Comparison of ENCODE assay signal across 8 mouse cellular contexts in the genomic region with DNA sequence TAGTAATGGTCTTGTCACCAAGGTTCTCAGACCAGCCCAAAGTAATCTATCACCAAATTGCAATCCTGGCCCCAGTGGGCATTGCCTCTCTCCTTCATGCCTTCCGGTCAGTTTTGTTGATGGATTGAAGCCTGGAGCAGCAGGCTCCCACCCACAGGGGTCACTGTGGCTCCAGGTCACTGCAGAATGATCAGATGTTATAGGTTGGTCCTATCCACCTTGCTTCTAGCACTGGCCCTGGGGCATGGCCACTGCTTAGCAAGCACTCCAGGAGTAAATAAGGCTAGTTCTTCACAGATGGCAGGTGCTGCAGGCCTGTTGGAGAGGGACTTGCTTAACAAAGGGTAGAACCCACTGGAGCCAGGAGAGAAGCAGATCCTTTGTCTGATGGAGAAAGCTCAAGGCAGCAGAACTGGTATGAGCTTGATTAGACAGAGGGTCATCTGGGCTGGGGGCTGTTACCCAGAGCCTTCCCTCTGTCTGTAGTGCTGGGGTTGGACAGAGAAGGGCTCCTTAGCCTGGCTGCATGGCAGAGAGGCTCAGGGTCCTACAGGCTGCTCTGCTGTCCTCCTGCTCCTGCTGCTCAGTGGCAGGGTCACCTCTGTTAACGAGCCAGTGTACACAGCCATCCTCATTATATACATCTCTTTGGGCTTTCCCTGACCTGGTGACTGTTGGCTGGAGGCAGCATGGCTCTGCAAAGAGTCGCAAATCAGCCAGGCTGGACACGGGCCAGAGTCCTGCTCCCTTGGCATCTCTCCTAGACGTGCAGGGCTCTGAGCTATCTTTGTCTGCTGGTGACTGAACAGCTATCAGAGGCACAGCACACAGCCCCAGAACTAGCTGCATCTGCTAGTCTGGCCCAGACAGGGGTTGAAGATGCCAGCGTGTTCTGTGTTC. TPM values are rescaled to one million over a fixed set of nuclear protein-coding genes. Genes with fewer than 3 reads are reported as not detected.
DNase-seq lines count a peak whose midpoint lies in the region; ATAC-seq lines count a peak whose summit lies in the region.

No protein-coding gene starts in this region.

- no peak for ATAC-seq in hindbrain, embryonic 11.5 days (ENCODE audit: low FRiP score)

- DNase-seq in adrenal gland, adult (ENCODE audit: inconsistent age in 2 of 2, low spot score in 1 of 2): peak; percentile 87 to 96
- peak; percentile 97 for DNase-seq in cerebellum, adult 9-10 months
- peak; percentile 57 for DNase-seq in gastrocnemius, adult 18-20 months (ENCODE audit: low spot score)
- peak; percentile 20 for DNase-seq in hindbrain, embryonic 11.5 days (ENCODE audit: low spot score)
- DNase-seq in layer of hippocampus, adult 9-10 months (ENCODE audit: low spot score): peak; percentile 57
- DNase-seq in lung, postnatal 36 days: peak; percentile 44
- peak; percentile 40 for DNase-seq in skeletal muscle tissue, adult 2 months (ENCODE audit: low read depth, low spot score)
- no peak for DNase-seq in yolk sac, embryonic 10.5 days (ENCODE audit: low spot score)

- no peak overlapping the region for H3K9ac ChIP-seq in hindbrain, embryonic 11.5 days (ENCODE audit: low read depth, low read length)

- H3K4me3 ChIP-seq in hindbrain, embryonic 11.5 days (ENCODE audit: low read depth, low read length): no peak overlapping the region

- WGBS in hindbrain, embryonic 11.5 days: 76% methylated on average over 6 of the region's 6 CpGs

- H3K27me3 ChIP-seq in hindbrain, embryonic 11.5 days (ENCODE audit: control insufficient read depth, insufficient read depth, low read length): no peaks in the 10 kb centered on the region

- H3K36me3 ChIP-seq in hindbrain, embryonic 11.5 days (ENCODE audit: control insufficient read depth, insufficient read depth, low read length): no peaks in the 10 kb centered on the region

- no peaks in the 10 kb centered on the region for H3K4me1 ChIP-seq in hindbrain, embryonic 11.5 days (replicated peaks; ENCODE audit: control insufficient read depth, insufficient read depth, low read length)

- H3K4me2 ChIP-seq in hindbrain, embryonic 11.5 days (replicated peaks; ENCODE audit: low read depth, low read length): no peak overlapping the region

- H3K27ac ChIP-seq in hindbrain, embryonic 11.5 days (ENCODE audit: low read depth, low read length): no peak overlapping the region

- no peaks in the 10 kb centered on the region for H3K9me3 ChIP-seq in hindbrain, embryonic 11.5 days (ENCODE audit: control insufficient read depth, low read length)

RNA-seq across cellular contexts. Expression of gene Cnih3, which starts 41.1 kb away (rescaled TPM):
- not detected for total RNA-seq in gastrocnemius, adult 18-20 months (2021)
- polyA plus RNA-seq in hindbrain, embryonic 11.5 days (2014; fragmentation: Nextera tagmentation; extraction: Ambion mirVana): 1.1 and 1.9 TPM in 2 replicates
